Mouse (Mus musculus) yolk sac, embryonic 10.5 days (tissue): Measurements from ENCODE around the gene Sh3pxd2a.
A peak's percentile ranks its signal among the peaks of the same experiment; 100 is the strongest.

ENCODE experiments used
- DNase-seq: peaks from one replicate; pipeline ENCODE4 v3.0.0-alpha.2; 2017; ENCODE audit warnings: low spot score

Sh3pxd2a gene

DNA sequence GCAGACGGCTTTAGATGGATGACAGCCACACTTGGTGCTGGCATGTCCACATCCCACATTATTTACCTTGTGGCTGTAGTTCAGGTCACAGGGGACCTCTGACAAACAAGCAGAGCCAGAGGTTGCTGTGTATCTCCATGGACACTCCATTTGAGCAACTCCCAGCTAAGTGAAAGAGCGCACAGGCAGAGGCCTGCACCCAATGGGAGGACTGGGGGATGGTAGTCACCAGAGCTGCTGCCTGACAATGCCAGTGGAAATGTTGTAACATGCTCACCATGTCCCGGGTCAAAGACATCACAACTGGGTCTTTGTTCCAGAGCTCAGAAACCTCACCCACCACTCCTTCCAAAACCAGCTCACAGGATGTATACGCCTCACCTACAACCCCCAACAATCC lies 153.0 kb downstream of the Sh3pxd2a start:
- no peak for DNase-seq

- DNase-seq = no peak
Measured at GRCm38 (mm10) chr19:47309824-47310223, 154.4 kb downstream of the Sh3pxd2a start.

GRCm38 (mm10) chr19:47306917-47307315 lies 157.3 kb downstream of the Sh3pxd2a start:
- no peak for DNase-seq

DNA sequence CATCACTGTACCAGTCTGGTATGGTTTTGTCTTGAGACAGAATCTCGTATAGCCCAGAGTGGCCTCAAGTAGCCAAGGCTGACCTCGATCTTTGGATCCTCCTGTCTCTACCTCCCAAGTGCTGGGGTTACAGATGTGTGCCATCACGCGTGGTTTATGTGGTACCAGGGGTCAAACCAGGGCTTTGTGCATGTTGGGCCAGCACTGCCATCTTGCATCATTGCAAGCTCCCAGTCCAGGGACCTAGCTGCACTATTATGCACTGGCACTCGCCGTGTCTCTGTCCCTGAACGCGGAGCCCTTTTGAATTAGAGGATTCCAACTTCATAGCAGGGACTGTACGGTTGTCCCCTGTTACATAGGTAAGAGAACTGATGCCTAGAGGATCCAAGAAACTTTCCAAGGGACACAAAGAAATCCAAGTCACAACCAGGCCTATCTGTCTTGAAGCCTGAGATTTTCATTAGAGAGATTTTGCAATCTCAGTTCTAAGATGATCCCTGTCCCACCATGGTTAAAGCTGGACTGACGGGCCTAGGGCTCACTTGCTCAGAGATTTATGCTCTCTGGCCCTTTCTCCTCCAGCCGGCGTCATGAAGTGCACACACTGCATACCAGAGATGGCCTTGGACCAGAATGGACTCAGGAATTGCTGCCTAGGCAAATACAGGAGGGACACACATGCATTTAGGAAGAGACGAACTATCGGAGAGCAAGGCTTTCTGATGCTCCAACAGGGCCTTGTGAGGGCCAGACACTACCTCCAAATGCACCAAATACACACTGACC lies 157.9 kb downstream of the Sh3pxd2a start:
- no peak for DNase-seq

DNA sequence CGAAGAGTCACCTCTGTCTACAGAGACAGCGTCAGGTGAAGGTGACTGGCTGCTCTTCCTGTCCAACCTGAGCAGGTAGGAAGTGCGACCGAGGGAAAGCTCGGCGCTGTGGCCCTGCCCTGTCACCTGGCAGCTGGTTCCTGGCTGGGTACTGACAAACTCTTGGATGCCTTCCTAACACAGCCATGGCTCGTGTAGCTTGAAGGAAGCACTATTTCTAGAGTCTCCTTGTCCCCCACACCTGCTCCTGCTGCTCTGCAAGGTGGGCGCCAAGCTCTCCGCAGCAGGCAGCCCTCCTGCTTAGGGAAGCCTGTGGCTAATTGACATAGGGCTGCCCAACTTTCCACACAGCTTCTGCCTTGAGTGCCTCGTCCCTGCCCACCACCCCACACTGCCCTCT lies 158.8 kb downstream of the Sh3pxd2a start:
- no peak for DNase-seq

DNA sequence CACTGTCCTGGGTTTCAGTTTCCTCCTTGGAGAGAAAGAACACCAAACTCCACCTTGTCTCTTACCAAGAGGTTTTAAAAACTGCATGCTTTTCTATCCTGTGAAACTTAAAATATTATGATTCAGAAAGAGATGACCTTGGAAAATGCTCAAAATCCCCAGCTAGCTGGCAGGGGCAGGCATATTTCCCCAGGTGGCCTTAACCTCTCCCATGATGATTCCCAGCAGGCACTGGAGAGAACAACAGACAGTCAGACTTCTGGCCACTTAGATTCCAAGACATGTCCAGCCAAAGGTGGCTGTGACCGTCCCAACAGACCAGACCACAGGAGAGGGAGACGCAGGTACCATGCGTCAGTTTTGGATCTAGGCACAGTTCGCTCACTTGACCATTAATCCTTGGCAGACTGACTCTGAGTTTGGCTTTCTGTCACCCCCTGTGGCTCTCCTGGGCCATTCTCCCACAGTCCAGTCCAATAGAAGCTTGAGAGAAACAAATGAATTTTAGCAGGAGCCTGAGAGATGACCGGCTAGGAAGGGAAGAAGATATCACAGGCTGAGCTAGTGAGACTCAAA lies 159.9 kb downstream of the Sh3pxd2a start:
- no peak for DNase-seq

- no peak for DNase-seq
Measured at GRCm38 (mm10) chr19:47303128-47303527, 161.1 kb downstream of the Sh3pxd2a start.

- DNase-seq = no peak
Measured at GRCm38 (mm10) chr19:47302191-47302852, 161.9 kb downstream of the Sh3pxd2a start.

DNA sequence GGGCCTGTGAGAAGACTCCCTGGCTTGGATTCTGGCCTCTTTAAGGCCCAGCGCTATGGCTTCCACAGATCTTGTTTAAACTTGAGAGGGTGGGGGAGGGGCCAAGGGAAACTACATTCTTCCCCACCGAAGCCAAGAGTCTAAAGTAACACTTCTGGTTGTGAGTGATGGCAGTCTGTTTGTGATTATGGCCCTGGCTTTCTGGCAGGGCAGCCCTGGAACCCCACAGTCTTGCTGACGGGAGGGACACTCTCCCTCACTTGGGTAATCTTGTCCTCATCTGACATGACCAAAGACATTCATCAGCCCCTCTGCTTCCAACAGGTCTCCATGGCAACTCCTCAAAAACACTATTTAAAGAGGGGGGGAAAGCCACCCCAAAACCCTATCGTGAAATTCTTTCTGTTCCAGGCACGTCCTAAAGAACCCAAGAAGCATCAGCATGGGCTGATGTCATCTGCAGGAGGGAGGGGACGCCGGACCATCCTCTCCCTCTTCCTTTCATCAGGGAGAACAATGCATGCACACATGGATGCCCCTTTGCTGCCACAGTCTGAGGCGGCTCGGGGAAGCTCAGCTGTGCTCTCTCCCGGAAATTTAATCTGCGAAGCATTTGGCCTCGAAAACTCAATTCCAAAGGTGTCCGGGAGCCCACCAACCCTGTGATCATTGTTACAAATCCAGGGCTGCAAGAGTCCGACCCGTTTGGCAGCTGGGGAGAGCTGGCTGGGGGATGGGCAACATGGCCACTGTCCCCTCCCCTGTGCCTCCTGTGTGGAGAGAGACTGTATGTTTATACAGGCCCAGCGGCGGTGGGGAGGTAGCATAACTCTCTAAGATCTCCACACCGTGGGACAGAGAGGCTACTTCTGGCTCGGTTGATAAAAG lies 162.7 kb downstream of the Sh3pxd2a start:
- peak; percentile 55 for DNase-seq

- no peak for DNase-seq
Measured at GRCm38 (mm10) chr19:47298100-47298499, 166.1 kb downstream of the Sh3pxd2a start.

DNA sequence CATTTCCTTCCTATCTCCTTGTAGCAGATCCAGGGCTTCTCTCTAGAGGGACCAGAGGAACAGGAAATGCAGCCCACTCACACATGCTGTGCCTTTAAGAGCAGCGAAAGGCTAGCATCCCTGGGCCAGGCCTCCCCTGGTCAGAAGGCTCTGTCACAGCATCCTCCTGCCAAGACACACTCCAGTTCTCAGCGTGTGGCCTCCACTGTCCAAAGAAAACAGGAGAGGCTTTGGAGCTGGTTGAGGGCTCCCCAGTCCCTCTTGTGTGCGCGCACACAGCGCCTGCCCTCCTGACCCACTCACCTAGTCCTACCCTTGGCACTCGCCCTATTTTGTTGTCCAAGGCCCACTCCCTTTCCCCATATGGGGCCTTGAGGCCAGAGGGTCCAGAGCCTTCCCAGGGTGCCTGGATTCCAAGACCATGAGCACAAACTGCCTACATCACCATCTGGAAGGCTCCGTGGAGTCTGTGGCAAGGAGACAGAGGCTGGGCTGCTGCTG lies 171.7 kb downstream of the Sh3pxd2a start:
- DNase-seq = no peak

- DNase-seq = no peak
Measured at GRCm38 (mm10) chr19:47291307-47292080, 172.7 kb downstream of the Sh3pxd2a start.

DNA sequence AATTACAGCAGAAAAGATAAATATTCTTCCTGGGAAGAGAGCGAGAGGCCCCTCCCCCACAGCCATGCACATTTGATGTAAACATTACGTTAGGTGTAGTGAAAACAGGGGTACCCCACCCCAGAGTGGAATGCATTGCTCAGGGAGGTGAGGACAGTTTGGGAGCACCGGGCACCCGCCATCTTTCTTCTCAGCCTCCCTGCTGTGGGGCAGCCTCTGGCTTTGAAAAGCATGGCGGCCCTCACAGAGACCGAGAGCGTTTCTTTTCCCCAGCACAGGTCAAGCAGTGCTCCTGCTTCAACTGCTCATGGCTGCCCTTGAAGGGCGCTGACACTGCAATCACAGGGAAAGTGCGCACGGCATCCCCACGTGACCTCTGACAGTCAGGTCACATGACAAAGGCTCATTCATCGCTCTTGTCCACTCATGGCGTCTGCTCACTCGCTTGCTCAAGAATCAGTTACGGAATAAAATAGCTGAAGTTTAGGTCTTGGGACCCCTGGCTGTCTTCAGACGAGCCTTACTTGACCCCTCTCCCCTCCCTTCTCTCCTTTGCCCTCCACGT lies 177.2 kb downstream of the Sh3pxd2a start:
- DNase-seq = peak; percentile 43

- no peak for DNase-seq
Measured at GRCm38 (mm10) chr19:47285581-47285980, 178.6 kb downstream of the Sh3pxd2a start.

DNA sequence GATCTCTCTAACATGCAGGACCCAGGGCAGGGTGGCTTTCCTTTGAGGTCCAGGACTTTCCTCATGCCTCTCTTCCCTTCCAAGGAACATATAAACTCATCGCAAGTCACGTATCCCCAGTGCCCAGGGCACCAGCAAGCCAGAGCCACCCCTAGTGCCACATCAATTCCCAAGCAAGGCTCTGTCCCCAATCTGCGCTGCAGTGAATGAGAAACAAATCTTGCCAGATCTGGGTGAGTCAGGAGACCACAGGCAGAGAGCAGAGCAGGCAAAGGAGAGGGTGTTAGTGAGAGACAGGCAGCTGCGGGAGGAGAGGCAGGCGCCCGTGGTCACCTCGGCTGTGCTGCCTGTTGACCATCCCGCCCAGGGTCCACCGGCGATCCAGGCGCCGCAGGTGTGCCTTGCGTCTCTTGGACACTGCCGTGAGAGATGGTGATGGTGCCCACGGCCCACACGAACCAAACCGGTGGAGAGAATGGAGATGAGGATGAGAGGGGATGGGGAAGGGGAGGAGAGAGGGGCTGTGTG lies 181.4 kb downstream of the Sh3pxd2a start:
- DNase-seq = no peak

- no peak for DNase-seq
Measured at GRCm38 (mm10) chr19:47282050-47282454, 182.1 kb downstream of the Sh3pxd2a start.

GRCm38 (mm10) chr19:47280894-47281293 lies 183.3 kb downstream of the Sh3pxd2a start:
- DNase-seq = no peak

DNA sequence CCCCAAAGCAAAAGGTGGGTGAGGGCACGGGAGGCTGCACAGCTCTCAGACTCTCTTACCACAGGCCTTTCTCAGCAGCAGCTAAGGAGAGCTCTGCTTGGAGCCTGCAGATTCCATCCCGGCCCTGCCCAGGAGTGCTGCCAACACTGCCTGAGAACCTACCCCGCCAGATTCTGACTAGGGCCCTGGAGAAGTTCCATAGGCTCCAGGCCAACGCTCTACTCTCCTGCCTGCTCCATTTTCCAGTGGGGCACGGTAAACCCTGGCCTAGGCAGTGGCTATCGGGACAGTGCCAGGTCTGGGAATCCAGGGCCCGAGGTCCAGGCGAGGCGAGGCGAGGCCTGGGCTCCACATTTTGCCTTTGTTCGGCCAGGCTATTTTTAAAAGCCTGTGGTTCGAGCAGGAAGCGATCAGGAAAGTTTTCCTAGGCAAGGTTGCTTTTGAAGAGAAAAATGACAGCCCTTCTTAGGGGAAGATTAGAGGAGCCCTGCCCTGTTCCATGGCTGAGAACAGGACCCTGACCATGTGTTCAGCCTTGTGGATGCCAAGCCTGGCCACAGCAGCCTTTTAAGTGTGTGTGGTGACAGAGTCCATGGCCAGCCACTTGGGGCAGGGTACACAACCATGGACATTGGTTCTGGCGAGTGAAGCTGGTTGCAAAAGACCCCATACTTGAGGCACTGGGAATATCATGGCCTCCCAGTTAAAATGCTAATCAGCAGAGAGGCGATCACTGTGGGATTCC lies 184.2 kb downstream of the Sh3pxd2a start:
- DNase-seq = no peak

GRCm38 (mm10) chr19:47279372-47279771 lies 184.8 kb downstream of the Sh3pxd2a start:
- DNase-seq = no peak

DNA sequence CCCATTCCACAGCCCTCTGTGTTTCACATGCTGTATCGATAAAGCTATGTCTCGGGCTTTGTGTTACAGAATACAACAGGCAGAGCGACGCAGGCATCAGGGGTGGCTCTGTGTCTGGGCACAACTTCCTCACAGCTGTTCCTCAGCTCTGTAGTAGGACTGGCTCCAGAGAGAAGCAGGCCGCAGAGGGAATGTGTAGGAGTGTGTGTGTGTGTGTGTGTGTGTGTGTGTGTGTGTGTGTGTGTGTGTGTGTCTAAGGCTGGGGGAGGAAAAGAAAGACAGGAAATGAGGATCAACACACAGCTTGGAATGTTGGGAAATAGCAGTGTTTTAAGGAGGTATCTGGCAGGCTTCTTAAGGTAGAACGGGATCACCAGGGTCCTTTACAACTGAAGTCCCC lies 187.5 kb downstream of the Sh3pxd2a start:
- DNase-seq = peak; percentile 20
